Mouse (Mus musculus) small intestine, adult 2 months (tissue): ENCODE measurements around the gene Glrb. TPM values are rescaled to one million over a fixed set of nuclear protein-coding genes. Genes with fewer than 3 reads are reported as not detected.

Experiments
- H3K27ac ChIP-seq: fragments of 200-500 bp; 2 replicates; pipeline ENCODE4 v1.5.1; 2012; ENCODE audit warnings: low read depth, low read length, control low read depth, inconsistent platforms; ENCODE audit not compliant: insufficient read depth
- H3K27me3 ChIP-seq: fragments of 200-500 bp; 2 replicates; pipeline ENCODE4 v1.6.1; 2012; ENCODE audit warnings: mild to moderate bottlenecking, moderate library complexity, low read length, inconsistent platforms; ENCODE audit not compliant: control insufficient read depth, insufficient read depth
- H3K36me3 ChIP-seq: fragments of 200-500 bp; 2 replicates; pipeline ENCODE4 v1.6.1; 2012; ENCODE audit warnings: mild to moderate bottlenecking, low read length, control low read depth, inconsistent platforms; ENCODE audit not compliant: control insufficient read depth, insufficient read depth
- H3K4me1 ChIP-seq: fragments of 200-500 bp; 2 replicates; pipeline ENCODE4 v1.6.1; 2012; ENCODE audit warnings: low read length, inconsistent platforms, mixed read lengths; ENCODE audit not compliant: control insufficient read depth, insufficient read depth, insufficient read length
- H3K4me3 ChIP-seq: fragments of 200-500 bp; 2 replicates; pipeline ENCODE4 v1.5.1; 2012; ENCODE audit warnings: low read depth, mild to moderate bottlenecking, control low read depth, inconsistent platforms, low read length, moderate library complexity
- CTCF ChIP-seq: fragments of 200-500 bp; IDR thresholded peaks from 2 replicates; pipeline ENCODE4 v1.5.1; 2012; ENCODE audit warnings: low read depth, mild to moderate bottlenecking, control low read depth, inconsistent platforms, low read length, moderate library complexity, mixed read lengths; ENCODE audit not compliant: insufficient replicate concordance, insufficient read length; ENCODE audit errors: extremely low read depth
- POLR2A ChIP-seq: fragments of 200-500 bp; IDR thresholded peaks from 2 replicates; pipeline ENCODE4 v1.6.1; 2012; ENCODE audit warnings: low read depth, mild to moderate bottlenecking, control low read depth, inconsistent platforms, low read length, moderate library complexity
- WGBS: fragments of 180-500 bp; shearing (Covaris S2); methylation state at CpG from one replicate; pipeline ENCODE4 v1.1.7; 2018; 5-methylcytosine and 5-hydroxymethylcytosine counted together
- polyA plus RNA-seq: library from polyadenylated mRNA; depleted of rRNA; stranded (reverse); fragments of >200 nt; gene quantifications from 2 replicates; pipeline ENCODE4 v1.2.3, GENCODE M21; 2012

The Glrb gene
- polyA plus RNA-seq, 1 experiment, result 0.06 TPM

- Histone ChIP-seq H3K27ac (no peak overlapping the region), H3K36me3 (no peaks in the 10 kb centered on the region), H3K27me3 (no peaks in the 10 kb centered on the region), H3K4me1 (no peaks in the 10 kb centered on the region), H3K4me3 (no peak overlapping the region)
- TF ChIP-seq CTCF (no peak), POLR2A (no peak)
- WGBS, result 58% methylated on average over 4 of the region's 4 CpGs
Observed at GRCm38 (mm10) chr3:80891087-80891486, 22.4 kb downstream of the Glrb start.

GRCm38 (mm10) chr3:80885174-80885573 is 28.3 kb downstream of the Glrb start:
- no peaks in the 10 kb centered on the region for H3K4me1 ChIP-seq
- H3K36me3 ChIP-seq, result no peaks in the 10 kb centered on the region
- H3K27me3 ChIP-seq, result no peaks in the 10 kb centered on the region
- 66% methylated on average over 1 of the region's 1 CpGs for WGBS
- no peak overlapping the region for H3K4me3 ChIP-seq
- no peak for TF ChIP-seq CTCF
- no peak for TF ChIP-seq POLR2A
- no peak overlapping the region for H3K27ac ChIP-seq

GRCm38 (mm10) chr3:80883601-80884000 is 29.9 kb downstream of the Glrb start:
- 59% methylated on average over 6 of the region's 6 CpGs for WGBS
- Histone ChIP-seq H3K4me1 (no peaks in the 10 kb centered on the region), H3K4me3 (no peak overlapping the region), H3K36me3 (no peaks in the 10 kb centered on the region), H3K27me3 (no peaks in the 10 kb centered on the region), H3K27ac (no peak overlapping the region)
- TF ChIP-seq CTCF (no peak), POLR2A (no peak)

GRCm38 (mm10) chr3:80880660-80881293 is 32.7 kb downstream of the Glrb start:
- TF ChIP-seq POLR2A, result no peak
- TF ChIP-seq CTCF, result no peak
- no peak overlapping the region for H3K4me3 ChIP-seq
- 85% methylated on average over 6 of the region's 6 CpGs for WGBS
- no peaks in the 10 kb centered on the region for H3K27me3 ChIP-seq
- H3K4me1 ChIP-seq, result no peaks in the 10 kb centered on the region
- H3K36me3 ChIP-seq, result no peaks in the 10 kb centered on the region
- no peak overlapping the region for H3K27ac ChIP-seq

GRCm38 (mm10) chr3:80878571-80878970 is 34.9 kb downstream of the Glrb start:
- TF ChIP-seq POLR2A, result no peak
- no peak for TF ChIP-seq CTCF
- Histone ChIP-seq H3K4me3 (no peak overlapping the region), H3K4me1 (no peaks in the 10 kb centered on the region), H3K27ac (no peak overlapping the region), H3K27me3 (no peaks in the 10 kb centered on the region), H3K36me3 (no peaks in the 10 kb centered on the region)
- WGBS, result 45% methylated on average over 5 of the region's 5 CpGs

GRCm38 (mm10) chr3:80874690-80875353 is 38.6 kb downstream of the Glrb start:
- no peaks in the 10 kb centered on the region for H3K36me3 ChIP-seq
- no peaks in the 10 kb centered on the region for H3K27me3 ChIP-seq
- H3K4me1 ChIP-seq, result no peaks in the 10 kb centered on the region
- TF ChIP-seq CTCF, result no peak
- TF ChIP-seq POLR2A, result no peak
- no peak overlapping the region for H3K27ac ChIP-seq
- H3K4me3 ChIP-seq, result no peak overlapping the region
- WGBS, result 84% methylated on average over 7 of the region's 7 CpGs

- H3K4me3 ChIP-seq, result no peak overlapping the region
- TF ChIP-seq CTCF (no peak), POLR2A (no peak)
Observed at GRCm38 (mm10) chr3:80874081-80874480, 39.4 kb downstream of the Glrb start.

More at GRCm38 (mm10) chr3:80874081-80874480, 39.4 kb downstream of the Glrb start:
- 72% methylated on average over 5 of the region's 5 CpGs for WGBS
- Histone ChIP-seq H3K27ac (no peak overlapping the region), H3K27me3 (no peaks in the 10 kb centered on the region), H3K36me3 (no peaks in the 10 kb centered on the region), H3K4me1 (no peaks in the 10 kb centered on the region)
